Mouse (Mus musculus): ENCODE data around the gene Jazf1. TPM values are rescaled to one million over a fixed set of nuclear protein-coding genes. Genes with fewer than 3 reads are reported as not detected.
A peak's percentile ranks its signal among the peaks of the same experiment; 100 is the strongest.

The Jazf1 gene
- polyA plus RNA-seq, 1 experiment from 2014 or later = 16.2 TPM

- H3K27me3 ChIP-seq = no peaks in the 10 kb centered on the region
- no peak overlapping the region for H3K27ac ChIP-seq
- H3K4me2 ChIP-seq = no peak overlapping the region
- H3K4me1 ChIP-seq = peaks cover 43% of the 10 kb centered on the region
- no peak overlapping the region for H3K9ac ChIP-seq
- no peak overlapping the region for H3K4me3 ChIP-seq
- no peaks in the 10 kb centered on the region for H3K36me3 ChIP-seq (ENCODE audit: poor library complexity, severe bottlenecking)
- ATAC-seq = no peak
- H3K9me3 ChIP-seq (replicated peaks) = no peaks in the 10 kb centered on the region
- WGBS = 53% methylated on average over 6 of the region's 6 CpGs
Observed at GRCm38 (mm10) chr6:52797252-52797800, 271.1 kb downstream of the Jazf1 start.

GRCm38 (mm10) chr6:52796691-52797090 lies 271.7 kb downstream of the Jazf1 start:
- ATAC-seq = 0 out of 2 replicates have a peak, but pooled peaks have one; percentile 57
- H3K4me3 ChIP-seq = no peak overlapping the region
- H3K4me2 ChIP-seq = no peak overlapping the region
- H3K36me3 ChIP-seq (ENCODE audit: poor library complexity, severe bottlenecking) = no peaks in the 10 kb centered on the region
- no peak overlapping the region for H3K27ac ChIP-seq
- no peaks in the 10 kb centered on the region for H3K27me3 ChIP-seq
- H3K9ac ChIP-seq = no peak overlapping the region
- WGBS = 62% methylated on average over 1 of the region's 1 CpGs
- peaks cover 43% of the 10 kb centered on the region for H3K4me1 ChIP-seq
- H3K9me3 ChIP-seq (replicated peaks) = no peaks in the 10 kb centered on the region

DNA sequence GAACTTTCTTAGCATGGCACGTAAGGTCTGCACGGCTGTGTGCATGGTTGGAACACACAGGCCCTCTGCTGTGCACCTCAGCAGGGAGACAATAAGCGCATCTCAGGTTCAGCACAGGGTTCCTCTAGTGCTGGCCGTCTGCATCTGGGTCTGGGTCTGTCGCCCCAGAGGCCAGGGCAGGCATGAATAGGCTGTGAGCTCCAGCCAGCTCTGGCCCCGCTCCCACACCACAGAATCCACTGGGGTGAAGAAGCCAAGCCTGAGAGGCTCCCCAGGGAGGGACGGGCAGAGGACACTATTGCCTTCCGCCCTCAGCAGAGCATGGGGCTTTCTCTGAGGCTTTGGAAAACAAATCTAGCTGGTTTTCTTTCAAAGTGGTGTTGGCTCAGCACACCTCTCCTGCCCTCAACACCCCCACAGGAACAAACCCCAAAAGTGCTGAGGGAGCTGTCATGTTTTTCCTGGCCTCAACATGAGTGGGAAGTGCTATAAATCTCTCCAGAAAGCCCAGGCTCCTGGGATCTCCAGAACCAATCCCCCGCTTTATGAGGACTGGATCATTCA lies 272.3 kb downstream of the Jazf1 start:
- Histone ChIP-seq H3K27me3 (no peaks in the 10 kb centered on the region), H3K27ac (peak overlapping the region; percentile 78; the same call in 1 of the 2 replicates), H3K4me2 (no peak overlapping the region), H3K36me3 (ENCODE audit: poor library complexity, severe bottlenecking) (no peaks in the 10 kb centered on the region), H3K9me3 (replicated peaks) (no peaks in the 10 kb centered on the region), H3K9ac (no peak overlapping the region), H3K4me1 (peaks cover 43% of the 10 kb centered on the region), H3K4me3 (no peak overlapping the region)
- 75% methylated on average over 9 of the region's 9 CpGs for WGBS
- no peak for ATAC-seq

DNA sequence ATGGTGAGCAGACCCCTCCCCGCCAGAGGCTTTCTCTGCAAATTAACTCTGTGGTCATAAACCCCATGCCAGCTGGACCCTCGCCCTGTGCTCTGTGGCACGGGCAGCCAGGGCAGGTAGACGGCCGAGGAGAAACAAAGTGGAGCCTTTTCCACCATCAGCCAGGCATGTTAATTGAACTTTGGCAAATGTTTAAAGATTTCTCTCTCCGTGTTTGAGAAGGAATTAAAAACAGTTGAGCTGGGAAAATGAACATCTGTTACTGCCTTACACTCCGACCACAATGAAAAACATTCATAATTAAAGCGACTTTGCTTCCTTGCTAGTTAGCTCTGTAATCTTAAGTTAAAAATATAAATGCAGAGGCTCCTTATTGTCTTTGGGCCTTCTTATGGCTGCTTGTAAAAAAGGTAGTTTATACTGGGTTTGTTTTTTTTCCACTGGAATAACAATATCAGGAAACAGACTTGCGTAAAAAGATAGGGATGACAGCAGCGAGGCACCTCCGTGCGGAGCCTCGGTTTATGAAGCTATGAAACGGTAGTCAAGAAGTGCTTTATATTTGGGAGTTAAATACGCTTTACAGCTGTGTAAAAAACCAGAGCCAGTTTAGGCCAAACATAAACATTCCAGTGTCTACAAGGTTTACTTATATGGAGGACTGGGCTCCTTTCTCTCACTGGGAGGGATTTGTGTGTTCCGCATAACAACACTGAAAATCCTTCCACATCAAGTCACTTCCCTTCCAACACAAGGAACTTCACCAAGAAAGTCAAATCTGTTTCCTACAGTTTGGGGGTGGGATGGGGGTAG lies 273.2 kb downstream of the Jazf1 start:
- H3K36me3 ChIP-seq (ENCODE audit: poor library complexity, severe bottlenecking) = no peaks in the 10 kb centered on the region
- peak; percentile 73 for ATAC-seq
- no peaks in the 10 kb centered on the region for H3K9me3 ChIP-seq (replicated peaks)
- H3K9ac ChIP-seq = no peak overlapping the region
- H3K4me3 ChIP-seq = no peak overlapping the region
- H3K27me3 ChIP-seq = no peaks in the 10 kb centered on the region
- peak overlapping the region; percentile 29 for H3K4me2 ChIP-seq
- H3K27ac ChIP-seq = peak overlapping the region; percentile 78
- peaks cover 51% of the 10 kb centered on the region for H3K4me1 ChIP-seq
- WGBS = 51% methylated on average over 16 of the region's 16 CpGs

GRCm38 (mm10) chr6:52792455-52792854 lies 276.0 kb downstream of the Jazf1 start:
- H3K9ac ChIP-seq = no peak overlapping the region
- no peak overlapping the region for H3K4me3 ChIP-seq
- H3K9me3 ChIP-seq (replicated peaks) = no peaks in the 10 kb centered on the region
- no peak for ATAC-seq
- H3K4me1 ChIP-seq = peaks cover 54% of the 10 kb centered on the region
- no peak overlapping the region for H3K4me2 ChIP-seq
- WGBS = 87% methylated on average over 3 of the region's 3 CpGs
- H3K27me3 ChIP-seq = no peaks in the 10 kb centered on the region
- H3K36me3 ChIP-seq (ENCODE audit: poor library complexity, severe bottlenecking) = no peaks in the 10 kb centered on the region
- H3K27ac ChIP-seq = no peak overlapping the region

- WGBS = 79% methylated on average over 4 of the region's 4 CpGs
- no peak overlapping the region for H3K9ac ChIP-seq
- H3K4me3 ChIP-seq = no peak overlapping the region
- no peaks in the 10 kb centered on the region for H3K27me3 ChIP-seq
- peaks cover 37% of the 10 kb centered on the region for H3K4me1 ChIP-seq
- no peak overlapping the region for H3K27ac ChIP-seq
- no peaks in the 10 kb centered on the region for H3K36me3 ChIP-seq (ENCODE audit: poor library complexity, severe bottlenecking)
- no peaks in the 10 kb centered on the region for H3K9me3 ChIP-seq (replicated peaks)
- no peak overlapping the region for H3K4me2 ChIP-seq
- ATAC-seq = no peak
Observed at GRCm38 (mm10) chr6:52790781-52791180, 277.6 kb downstream of the Jazf1 start.

GRCm38 (mm10) chr6:52790316-52790715 lies 278.1 kb downstream of the Jazf1 start:
- Histone ChIP-seq H3K4me2 (no peak overlapping the region), H3K27me3 (no peaks in the 10 kb centered on the region), H3K9ac (no peak overlapping the region), H3K36me3 (ENCODE audit: poor library complexity, severe bottlenecking) (peaks cover 2% of the 10 kb centered on the region; the same call in 1 of the 2 replicates), H3K9me3 (replicated peaks) (no peaks in the 10 kb centered on the region), H3K4me3 (no peak overlapping the region), H3K27ac (peak overlapping the region; percentile 7; the same call in 1 of the 2 replicates), H3K4me1 (peaks cover 32% of the 10 kb centered on the region)
- no peak for ATAC-seq
- WGBS = 73% methylated on average over 10 of the region's 10 CpGs

GRCm38 (mm10) chr6:52779546-52779945 lies 288.9 kb downstream of the Jazf1 start:
- no peaks in the 10 kb centered on the region for H3K27me3 ChIP-seq
- WGBS = 77% methylated on average over 5 of the region's 5 CpGs
- no peak overlapping the region for H3K27ac ChIP-seq
- no peak overlapping the region for H3K4me2 ChIP-seq
- H3K4me1 ChIP-seq = peaks cover 10% of the 10 kb centered on the region; the same call in 1 of the 2 replicates
- H3K36me3 ChIP-seq (ENCODE audit: poor library complexity, severe bottlenecking) = 0 out of 2 replicates have a peak, but pooled peaks cover 11% of the 10 kb centered on the region
- H3K9me3 ChIP-seq (replicated peaks) = no peaks in the 10 kb centered on the region
- no peak overlapping the region for H3K4me3 ChIP-seq
- H3K9ac ChIP-seq = no peak overlapping the region
- ATAC-seq = no peak

DNA sequence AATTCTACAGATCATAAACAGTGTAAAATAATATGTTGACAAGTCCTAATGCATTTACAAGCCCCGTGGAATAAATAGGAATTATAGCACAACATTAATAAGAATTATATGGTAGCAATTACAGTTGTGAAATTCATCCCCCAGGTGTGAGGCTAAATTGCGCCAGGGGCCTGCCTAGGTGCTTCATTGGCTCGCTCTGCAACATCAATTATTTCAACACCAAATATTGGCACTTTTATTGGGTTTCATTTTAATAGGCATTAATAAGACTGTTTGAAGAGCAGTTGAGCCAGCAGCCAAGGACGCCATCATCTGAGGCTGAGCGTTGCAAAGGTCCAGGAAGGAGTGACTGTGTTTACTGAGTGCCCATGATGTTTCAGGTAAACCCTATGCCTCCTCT lies 289.9 kb downstream of the Jazf1 start:
- Histone ChIP-seq H3K27me3 (no peaks in the 10 kb centered on the region), H3K9ac (no peak overlapping the region), H3K27ac (no peak overlapping the region), H3K4me2 (no peak overlapping the region), H3K36me3 (ENCODE audit: poor library complexity, severe bottlenecking) (0 out of 2 replicates have a peak, but pooled peaks cover 11% of the 10 kb centered on the region), H3K4me3 (no peak overlapping the region), H3K4me1 (peaks cover 10% of the 10 kb centered on the region; the same call in 1 of the 2 replicates), H3K9me3 (replicated peaks) (no peaks in the 10 kb centered on the region)
- WGBS = 90% methylated on average over 5 of the region's 5 CpGs
- no peak for ATAC-seq

DNA sequence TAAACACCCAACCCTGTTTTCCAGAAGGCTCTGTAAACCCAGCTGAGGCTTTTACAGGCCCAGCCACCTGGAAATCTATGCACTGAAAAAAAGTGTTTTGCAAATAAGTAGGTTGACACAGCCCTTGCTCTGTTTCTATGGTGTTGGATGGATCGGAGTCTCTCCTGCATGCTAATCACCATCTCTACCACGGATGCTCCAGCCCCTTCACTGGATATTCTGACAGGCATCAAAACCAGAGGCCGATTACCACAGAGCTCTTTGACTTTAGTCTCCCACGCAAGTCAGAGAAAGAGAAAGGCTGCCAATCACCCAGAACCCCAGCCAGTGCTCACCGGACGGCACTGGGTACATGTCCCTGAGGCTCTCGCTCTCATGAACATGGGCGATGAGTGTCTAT lies 291.4 kb downstream of the Jazf1 start:
- Histone ChIP-seq H3K9me3 (replicated peaks) (no peaks in the 10 kb centered on the region), H3K4me1 (peaks cover 10% of the 10 kb centered on the region; the same call in 1 of the 2 replicates), H3K9ac (no peak overlapping the region), H3K4me2 (no peak overlapping the region), H3K27me3 (no peaks in the 10 kb centered on the region), H3K36me3 (ENCODE audit: poor library complexity, severe bottlenecking) (0 out of 2 replicates have a peak, but pooled peaks cover 11% of the 10 kb centered on the region), H3K4me3 (no peak overlapping the region), H3K27ac (no peak overlapping the region)
- 86% methylated on average over 8 of the region's 8 CpGs for WGBS
- no peak for ATAC-seq

- WGBS = 88% methylated on average over 8 of the region's 8 CpGs
- H3K36me3 ChIP-seq (ENCODE audit: poor library complexity, severe bottlenecking) = 0 out of 2 replicates have a peak, but pooled peaks cover 11% of the 10 kb centered on the region
- no peak overlapping the region for H3K9ac ChIP-seq
- H3K27me3 ChIP-seq = no peaks in the 10 kb centered on the region
- H3K4me2 ChIP-seq = no peak overlapping the region
- ATAC-seq = no peak
- no peaks in the 10 kb centered on the region for H3K9me3 ChIP-seq (replicated peaks)
- no peak overlapping the region for H3K4me3 ChIP-seq
- H3K27ac ChIP-seq = no peak overlapping the region
- peaks cover 8% of the 10 kb centered on the region; the same call in 1 of the 2 replicates for H3K4me1 ChIP-seq
Observed at GRCm38 (mm10) chr6:52775956-52776355, 292.5 kb downstream of the Jazf1 start.

GRCm38 (mm10) chr6:52775350-52775749 lies 293.1 kb downstream of the Jazf1 start:
- Histone ChIP-seq H3K4me1 (peaks cover 6% of the 10 kb centered on the region; the same call in 1 of the 2 replicates), H3K27me3 (no peaks in the 10 kb centered on the region), H3K4me2 (no peak overlapping the region), H3K27ac (no peak overlapping the region), H3K36me3 (ENCODE audit: poor library complexity, severe bottlenecking) (0 out of 2 replicates have a peak, but pooled peaks cover 11% of the 10 kb centered on the region), H3K9me3 (replicated peaks) (no peaks in the 10 kb centered on the region), H3K4me3 (no peak overlapping the region), H3K9ac (no peak overlapping the region)
- 94% methylated on average over 3 of the region's 3 CpGs for WGBS
- ATAC-seq = no peak
